Mouse (Mus musculus) limb, embryonic 15.5 days (tissue): ENCODE measurements around the gene Thrb. TPM values are rescaled to one million over a fixed set of nuclear protein-coding genes. Genes with fewer than 3 reads are reported as not detected.

ENCODE experiments used
- ATAC-seq: fragments of 200-750 bp; cut with Nextera tagmentation; 2 replicates; pipeline ENCODE4 v1.8.0; 2017; ENCODE audit warnings: low read depth, moderate TSS enrichment; ENCODE audit not compliant: insufficient number of reproducible peaks, low FRiP score, low TSS enrichment
- H3K27ac ChIP-seq: fragments of 300-500 bp; sonication (generic); 2 replicates; pipeline ENCODE4 v1.5.1; 2015; ENCODE audit warnings: moderate library complexity, mild to moderate bottlenecking, inconsistent platforms
- H3K27me3 ChIP-seq: fragments of 300-500 bp; sonication (generic); 2 replicates; pipeline ENCODE4 v1.6.1; 2015; ENCODE audit warnings: inconsistent platforms
- H3K36me3 ChIP-seq: fragments of 300-500 bp; sonication (generic); 2 replicates; pipeline ENCODE4 v1.6.1; 2015; ENCODE audit warnings: inconsistent platforms
- H3K4me1 ChIP-seq: fragments of 300-500 bp; sonication (generic); 2 replicates; pipeline ENCODE4 v1.6.1; 2015; ENCODE audit warnings: inconsistent platforms
- H3K4me2 ChIP-seq: fragments of 300-500 bp; sonication (generic); 2 replicates; pipeline ENCODE4 v1.6.1; 2015; ENCODE audit warnings: mild to moderate bottlenecking, inconsistent platforms
- H3K4me3 ChIP-seq: fragments of 300-500 bp; sonication (generic); 2 replicates; pipeline ENCODE4 v1.5.1; 2015; ENCODE audit warnings: mild to moderate bottlenecking, inconsistent platforms
- H3K9ac ChIP-seq: fragments of 300-500 bp; sonication (generic); 2 replicates; pipeline ENCODE4 v1.6.1; 2015; ENCODE audit warnings: inconsistent platforms
- H3K9me3 ChIP-seq: fragments of 300-500 bp; sonication (generic); 2 replicates; pipeline ENCODE4 v1.6.1; 2016; ENCODE audit warnings: inconsistent platforms
- WGBS: fragments of 180-500 bp; shearing (Covaris S2); methylation state at CpG from one replicate; pipeline ENCODE4 v1.1.7; 2015; 5-methylcytosine and 5-hydroxymethylcytosine counted together
- polyA plus RNA-seq: library from polyadenylated mRNA; unstranded; fragments of >200 nt; fragmentation: Nextera tagmentation; extraction: Ambion mirVana; gene quantifications from 2 replicates; pipeline ENCODE4 v1.2.1, GENCODE M21; 2015

Gene Thrb
- 4.0 and 5.1 TPM in 2 replicates for polyA plus RNA-seq

GRCm38 (mm10) chr14:17659686-17660328 is at the start of gene Thrb:
Gene Thrb (plus strand): TSS chr14:17660261.
- Histone ChIP-seq H3K9ac (peak within 1 kb of the TSS; percentile 48), H3K4me1 (peaks cover 17% of the 10 kb centered on the region), H3K27me3 (peaks cover 18% of the 10 kb centered on the region), H3K4me3 (peak within 1 kb of the TSS; percentile 66), H3K9me3 (no peaks in the 10 kb centered on the region), H3K4me2 (peak within 1 kb of the TSS; percentile 98), H3K27ac (0 out of 2 replicates have a peak within 1 kb of the TSS, but pooled peaks have one; percentile 22), H3K36me3 (no peaks in the 10 kb centered on the region)
- 0 out of 2 replicates have a peak, but pooled peaks have one; percentile 25 for ATAC-seq
- under 1% methylated on average over 23 of the region's 23 CpGs for WGBS

- Histone ChIP-seq H3K9ac (no peak overlapping the region), H3K27me3 (no peaks in the 10 kb centered on the region), H3K4me3 (no peak overlapping the region), H3K4me1 (no peaks in the 10 kb centered on the region), H3K36me3 (no peaks in the 10 kb centered on the region), H3K9me3 (no peaks in the 10 kb centered on the region), H3K27ac (no peak overlapping the region), H3K4me2 (no peak overlapping the region)
- 59% methylated on average over 3 of the region's 3 CpGs for WGBS
- ATAC-seq, result no peak
Measured at GRCm38 (mm10) chr14:17621671-17622070, 38.4 kb upstream of the Thrb start.

GRCm38 (mm10) chr14:17623936-17624335 is 36.1 kb upstream of the Thrb start:
- Histone ChIP-seq H3K27me3 (no peaks in the 10 kb centered on the region), H3K4me2 (no peak overlapping the region), H3K9me3 (no peaks in the 10 kb centered on the region), H3K27ac (no peak overlapping the region), H3K36me3 (no peaks in the 10 kb centered on the region), H3K4me3 (no peak overlapping the region), H3K9ac (no peak overlapping the region), H3K4me1 (no peaks in the 10 kb centered on the region)
- no peak for ATAC-seq
- 68% methylated on average over 2 of the region's 2 CpGs for WGBS

- H3K27ac ChIP-seq, result no peak overlapping the region
- no peaks in the 10 kb centered on the region for H3K36me3 ChIP-seq
- H3K4me1 ChIP-seq, result 0 out of 2 replicates have a peak, but pooled peaks cover 6% of the 10 kb centered on the region
- H3K27me3 ChIP-seq, result no peaks in the 10 kb centered on the region
- no peaks in the 10 kb centered on the region for H3K9me3 ChIP-seq
- ATAC-seq, result no peak
- WGBS, result 23% methylated on average over 5 of the region's 5 CpGs
- no peak overlapping the region for H3K9ac ChIP-seq
- no peak overlapping the region for H3K4me2 ChIP-seq
- H3K4me3 ChIP-seq, result no peak overlapping the region
Measured at GRCm38 (mm10) chr14:17629215-17629614, 30.8 kb upstream of the Thrb start.

GRCm38 (mm10) chr14:17632887-17633522 is 27.1 kb upstream of the Thrb start:
- 0 out of 2 replicates have a peak, but pooled peaks cover 6% of the 10 kb centered on the region for H3K4me1 ChIP-seq
- H3K4me2 ChIP-seq, result peak overlapping the region; percentile 31
- no peak overlapping the region for H3K27ac ChIP-seq
- H3K9me3 ChIP-seq, result no peaks in the 10 kb centered on the region
- no peaks in the 10 kb centered on the region for H3K36me3 ChIP-seq
- H3K4me3 ChIP-seq, result peak overlapping the region; percentile 8; the same call in 1 of the 2 replicates
- whole genome bisulfite sequencing, result 7% methylated on average over 19 of the region's 19 CpGs
- H3K27me3 ChIP-seq, result no peaks in the 10 kb centered on the region
- ATAC-seq, result peak; percentile 61; the same call in 1 of the 2 replicates
- H3K9ac ChIP-seq, result no peak overlapping the region

- Histone ChIP-seq H3K9me3 (no peaks in the 10 kb centered on the region), H3K27me3 (no peaks in the 10 kb centered on the region), H3K27ac (no peak overlapping the region), H3K4me3 (no peak overlapping the region), H3K9ac (no peak overlapping the region), H3K36me3 (no peaks in the 10 kb centered on the region), H3K4me2 (no peak overlapping the region), H3K4me1 (0 out of 2 replicates have a peak, but pooled peaks cover 6% of the 10 kb centered on the region)
- ATAC-seq, result no peak
- WGBS, result 76% methylated on average over 3 of the region's 3 CpGs
Measured at GRCm38 (mm10) chr14:17636971-17637370, 23.1 kb upstream of the Thrb start.

GRCm38 (mm10) chr14:17641770-17642169 is 18.3 kb upstream of the Thrb start:
- H3K27me3 ChIP-seq, result no peaks in the 10 kb centered on the region
- H3K9me3 ChIP-seq, result no peaks in the 10 kb centered on the region
- no peaks in the 10 kb centered on the region for H3K4me1 ChIP-seq
- H3K4me3 ChIP-seq, result no peak overlapping the region
- no peak overlapping the region for H3K27ac ChIP-seq
- ATAC-seq, result no peak
- no peaks in the 10 kb centered on the region for H3K36me3 ChIP-seq
- WGBS, result 55% methylated on average over 3 of the region's 3 CpGs
- no peak overlapping the region for H3K9ac ChIP-seq
- H3K4me2 ChIP-seq, result no peak overlapping the region

GRCm38 (mm10) chr14:17655084-17655483 is 5.0 kb upstream of the Thrb start:
- Histone ChIP-seq H3K27ac (no peak overlapping the region), H3K4me1 (peaks cover 10% of the 10 kb centered on the region), H3K9me3 (no peaks in the 10 kb centered on the region), H3K4me2 (no peak overlapping the region), H3K4me3 (no peak overlapping the region), H3K27me3 (peaks cover 3% of the 10 kb centered on the region), H3K36me3 (no peaks in the 10 kb centered on the region), H3K9ac (no peak overlapping the region)
- WGBS, result 86% methylated on average over 5 of the region's 5 CpGs
- no peak for ATAC-seq

- 0 out of 2 replicates have a peak overlapping the region, but pooled peaks have one; percentile 22 for H3K27ac ChIP-seq
- no peak overlapping the region for H3K9ac ChIP-seq
- WGBS, result 0% methylated on average over 9 of the region's 10 CpGs
Measured at GRCm38 (mm10) chr14:17659031-17659430, 1.0 kb upstream of the Thrb start.

GRCm38 (mm10) chr14:17660329-17661099 is 453 bp downstream of the Thrb start:
- peaks cover 18% of the 10 kb centered on the region for H3K27me3 ChIP-seq
- no peaks in the 10 kb centered on the region for H3K9me3 ChIP-seq
- ATAC-seq, result peak; percentile 78
- H3K9ac ChIP-seq, result peak overlapping the region; percentile 48
- H3K4me2 ChIP-seq, result peak overlapping the region; percentile 98
- peaks cover 17% of the 10 kb centered on the region for H3K4me1 ChIP-seq
- no peak overlapping the region for H3K27ac ChIP-seq
- under 1% methylated on average over 76 of the region's 82 CpGs for WGBS
- no peaks in the 10 kb centered on the region for H3K36me3 ChIP-seq
- peak overlapping the region; percentile 66 for H3K4me3 ChIP-seq

More at GRCm38 (mm10) chr14:17659031-17659430, 1.0 kb upstream of the Thrb start:
- Histone ChIP-seq H3K9me3 (no peaks in the 10 kb centered on the region), H3K4me2 (peak overlapping the region; percentile 98), H3K4me3 (peak overlapping the region; percentile 66), H3K4me1 (peaks cover 17% of the 10 kb centered on the region), H3K36me3 (no peaks in the 10 kb centered on the region), H3K27me3 (peaks cover 18% of the 10 kb centered on the region)
- peak; percentile 53; the same call in 1 of the 2 replicates for ATAC-seq

- 0% methylated on average over 16 of the region's 16 CpGs for WGBS
- no peak for ATAC-seq
Measured at GRCm38 (mm10) chr14:17661100-17661521, 1.1 kb downstream of the Thrb start.

More at GRCm38 (mm10) chr14:17661100-17661521, 1.1 kb downstream of the Thrb start:
- no peaks in the 10 kb centered on the region for H3K36me3 ChIP-seq
- no peaks in the 10 kb centered on the region for H3K9me3 ChIP-seq
- H3K4me2 ChIP-seq, result peak overlapping the region; percentile 98
- H3K4me1 ChIP-seq, result peaks cover 17% of the 10 kb centered on the region
- H3K4me3 ChIP-seq, result peak overlapping the region; percentile 66
- H3K9ac ChIP-seq, result peak overlapping the region; percentile 48
- H3K27ac ChIP-seq, result no peak overlapping the region
- H3K27me3 ChIP-seq, result peaks cover 18% of the 10 kb centered on the region
